Mouse (Mus musculus) layer of hippocampus, postnatal 25 days (tissue): ENCODE data around the gene Tead1. TPM values are rescaled to one million over a fixed set of nuclear protein-coding genes. Genes with fewer than 3 reads are reported as not detected.

Experiments
- DNase-seq, 2 experiments: peaks; one replicate each; pipeline ENCODE4 v3.0.0; 2022; ENCODE audit warnings: mixed read lengths in 2 of 2, low spot score in 1 of 2; ENCODE audit errors: extremely low spot score in 1 of 2
- total RNA-seq, 2 experiments: library from RNA; stranded (reverse); gene quantifications; 2 replicates each; pipeline ENCODE4 v1.2.3; 2021

Tead1 gene
- total RNA-seq, 2 experiments from 2014 or later = 19.6 to 28.6 TPM

GRCm38 (mm10) chr7:112764921-112765320 is 85.8 kb downstream of the Tead1 start:
- DNase-seq = no peak

- no peak for DNase-seq
Measured at GRCm38 (mm10) chr7:112769866-112770265, 90.7 kb downstream of the Tead1 start.

DNA sequence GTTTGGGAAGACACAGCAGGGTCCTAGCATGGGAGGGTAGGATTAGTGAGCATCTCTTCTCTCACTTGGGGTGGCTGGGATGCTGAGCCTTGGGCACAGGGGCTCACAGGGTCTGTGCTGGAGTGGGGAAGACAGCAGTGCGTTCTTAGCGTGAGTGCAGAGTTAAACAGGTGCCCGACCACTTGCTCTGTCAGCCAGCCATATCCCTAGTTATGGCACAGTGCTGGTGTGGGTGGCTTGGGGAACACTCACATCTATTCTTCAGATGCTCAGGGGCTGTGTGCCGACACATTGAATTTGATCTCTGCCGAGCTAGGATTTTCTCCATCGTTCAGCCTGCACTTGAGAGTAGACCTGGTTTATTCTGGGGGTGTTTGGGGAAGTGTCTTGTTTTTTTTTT is 92.3 kb downstream of the Tead1 start:
- DNase-seq = no peak

DNA sequence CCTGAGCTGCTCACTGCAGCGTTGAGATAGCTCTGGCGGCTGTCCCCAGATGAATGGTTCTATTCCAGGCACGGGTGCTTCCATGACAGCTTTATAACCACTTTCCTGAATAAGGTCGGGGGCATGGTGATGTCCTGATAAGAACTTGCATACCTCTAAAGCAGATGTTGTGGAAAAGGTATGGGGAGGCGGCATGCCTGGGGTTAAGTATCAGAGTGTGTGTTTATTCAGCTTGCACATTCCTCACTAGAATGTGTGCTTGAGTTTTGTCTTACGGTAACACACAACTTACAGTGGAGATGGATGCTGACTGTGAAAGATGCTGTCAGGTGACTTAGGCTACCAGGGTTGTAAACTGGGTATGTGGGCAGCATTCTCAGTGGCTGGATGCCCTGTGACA is 93.7 kb downstream of the Tead1 start:
- DNase-seq = no peak

DNA sequence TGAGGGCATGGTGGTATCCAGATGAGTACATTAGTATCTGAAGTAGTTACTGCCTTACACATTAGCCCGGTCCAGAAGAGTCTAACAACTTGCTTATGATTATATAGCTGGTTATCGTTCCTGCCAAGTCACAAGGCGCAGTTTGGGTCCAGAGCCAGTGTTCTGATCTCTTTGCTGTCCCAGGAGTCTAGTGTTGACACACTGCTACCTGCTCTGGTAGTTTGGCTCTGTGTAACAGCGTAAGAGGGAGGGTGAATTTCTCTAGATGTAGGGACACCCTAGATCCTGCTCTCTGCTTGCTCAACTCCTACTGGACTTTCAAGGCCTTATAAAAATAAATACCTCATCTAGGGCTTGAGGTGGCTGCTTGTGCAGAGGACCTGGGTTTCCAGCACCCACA is 94.5 kb downstream of the Tead1 start:
- no peak for DNase-seq

GRCm38 (mm10) chr7:112775816-112776215 is 96.7 kb downstream of the Tead1 start:
- no peak for DNase-seq

DNA sequence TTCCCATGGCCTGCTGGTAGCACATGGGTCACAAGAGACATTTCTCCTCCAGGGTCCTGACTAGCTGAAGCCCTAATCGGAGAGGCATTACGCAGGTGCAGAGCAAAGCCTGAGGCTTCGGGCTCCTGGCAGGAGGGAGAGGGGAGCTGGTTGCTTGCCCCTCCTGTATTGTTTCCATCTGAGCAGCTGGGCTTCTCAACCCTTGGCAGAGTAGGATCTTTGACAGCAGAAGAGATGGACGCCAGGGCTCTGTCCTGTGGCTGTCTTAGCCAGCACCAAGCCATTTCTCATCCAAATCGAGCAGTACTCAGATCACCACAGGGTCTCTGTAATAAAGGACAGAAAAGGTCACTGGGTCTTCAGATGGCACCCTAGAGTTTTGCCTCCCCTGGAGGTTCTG is 97.6 kb downstream of the Tead1 start:
- no peak for DNase-seq

- no peak for DNase-seq
Measured at GRCm38 (mm10) chr7:112779636-112780035, 100.5 kb downstream of the Tead1 start.

DNA sequence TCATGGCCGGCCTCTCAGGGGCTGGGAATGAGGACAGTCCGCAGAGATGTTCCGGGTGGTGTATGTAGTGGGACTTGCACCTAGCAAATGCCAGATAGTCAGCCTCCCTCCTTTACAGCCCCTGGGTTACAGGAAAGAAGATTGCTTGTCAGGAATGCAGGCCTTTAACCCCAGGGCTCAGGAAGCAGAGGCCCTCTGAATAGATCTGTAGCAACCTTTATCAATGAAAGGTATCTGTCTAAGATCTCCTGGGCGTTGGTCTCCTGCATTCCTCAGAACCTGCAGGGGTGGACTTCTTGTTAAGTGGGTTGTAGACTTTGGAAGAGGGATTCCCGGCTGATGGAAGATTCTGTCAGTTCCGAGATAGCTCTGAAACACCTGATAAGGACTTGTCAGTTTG is 101.8 kb downstream of the Tead1 start:
- no peak for DNase-seq

DNA sequence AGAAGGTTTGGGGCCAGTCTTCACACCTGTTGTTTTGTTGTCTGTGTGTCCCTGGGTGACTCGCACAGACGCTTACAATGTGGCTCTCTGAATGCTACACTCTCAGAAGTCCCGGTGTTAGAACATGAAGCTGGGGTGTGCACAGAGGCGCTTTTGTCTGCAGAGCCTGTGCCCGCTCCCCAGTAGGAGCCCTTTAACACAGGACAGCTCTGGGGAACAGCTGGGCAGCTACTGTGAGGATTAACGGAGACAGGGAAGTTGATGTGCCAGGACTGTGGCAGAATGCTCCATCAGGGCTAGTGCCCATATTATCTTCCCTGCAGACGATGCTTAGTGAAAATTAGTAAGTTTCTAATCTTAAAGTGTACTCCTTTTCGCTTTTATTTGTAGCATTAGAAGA is 102.9 kb downstream of the Tead1 start:
- DNase-seq = no peak

DNA sequence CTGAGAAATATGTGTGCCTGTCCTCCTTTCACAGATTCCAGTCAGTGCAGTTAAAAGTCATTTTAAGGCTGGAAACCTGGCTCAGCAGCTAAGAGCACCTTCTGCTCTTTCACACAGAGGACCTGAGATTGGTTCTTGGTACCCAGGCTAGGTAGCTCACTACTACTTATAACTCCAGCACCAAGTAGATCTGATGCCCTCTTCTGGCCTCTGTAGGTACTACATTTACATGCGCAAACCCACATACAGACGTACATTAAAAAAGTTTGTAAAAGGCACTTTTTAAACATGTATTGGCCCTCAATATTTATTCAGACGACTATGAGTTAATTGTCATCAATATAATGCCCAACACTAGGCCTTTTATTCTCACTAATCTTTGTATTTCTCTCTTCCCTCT is 105.2 kb downstream of the Tead1 start:
- no peak for DNase-seq

DNA sequence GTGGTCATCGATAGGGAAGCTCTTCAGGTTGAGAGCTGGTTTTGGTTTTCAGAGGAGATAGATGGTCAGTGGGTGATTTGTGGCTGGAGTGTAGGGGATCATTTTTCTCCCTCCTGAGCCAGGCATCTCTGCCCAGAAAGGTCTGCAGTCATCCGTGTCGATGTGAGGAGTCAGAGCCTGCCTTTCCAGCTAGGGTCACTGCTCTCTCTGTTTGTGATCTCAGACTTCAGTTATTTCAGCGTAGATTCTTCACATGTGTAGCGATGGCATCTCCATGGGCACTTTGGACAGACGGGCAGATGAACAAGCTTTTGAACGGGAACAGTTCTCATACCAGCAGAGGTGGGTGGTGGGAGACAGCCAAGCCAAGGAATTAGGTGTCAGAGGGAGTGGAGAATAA is 106.2 kb downstream of the Tead1 start:
- no peak for DNase-seq

GRCm38 (mm10) chr7:112786556-112787225 is 107.6 kb downstream of the Tead1 start:
- no peak for DNase-seq

GRCm38 (mm10) chr7:112787281-112787680 is 108.2 kb downstream of the Tead1 start:
- no peak for DNase-seq

DNA sequence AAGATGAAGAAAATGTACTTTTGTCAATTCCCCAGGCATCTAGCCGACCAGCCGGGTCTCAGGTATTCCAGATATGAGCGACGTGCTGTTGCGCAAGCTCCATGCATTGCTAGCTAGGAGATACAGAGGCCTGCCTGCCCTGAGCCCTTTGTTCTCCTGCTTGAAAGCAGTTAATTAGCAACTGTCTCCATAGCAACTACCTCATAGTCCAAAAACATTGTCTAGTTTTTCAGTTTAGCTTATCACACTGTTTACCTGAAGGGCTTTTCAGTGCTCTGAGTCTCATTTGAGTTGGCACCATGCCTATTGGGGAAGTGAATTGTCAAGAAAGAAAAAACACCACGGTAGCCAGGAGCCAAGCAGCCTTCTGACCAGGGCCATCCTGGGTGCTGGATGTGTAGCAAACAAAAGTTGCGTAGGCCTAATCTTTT is 109.2 kb downstream of the Tead1 start:
- DNase-seq = no peak

GRCm38 (mm10) chr7:112789693-112790092 is 110.6 kb downstream of the Tead1 start:
- no peak for DNase-seq

- DNase-seq = no peak
Measured at GRCm38 (mm10) chr7:112790334-112790733, 111.2 kb downstream of the Tead1 start.

DNA sequence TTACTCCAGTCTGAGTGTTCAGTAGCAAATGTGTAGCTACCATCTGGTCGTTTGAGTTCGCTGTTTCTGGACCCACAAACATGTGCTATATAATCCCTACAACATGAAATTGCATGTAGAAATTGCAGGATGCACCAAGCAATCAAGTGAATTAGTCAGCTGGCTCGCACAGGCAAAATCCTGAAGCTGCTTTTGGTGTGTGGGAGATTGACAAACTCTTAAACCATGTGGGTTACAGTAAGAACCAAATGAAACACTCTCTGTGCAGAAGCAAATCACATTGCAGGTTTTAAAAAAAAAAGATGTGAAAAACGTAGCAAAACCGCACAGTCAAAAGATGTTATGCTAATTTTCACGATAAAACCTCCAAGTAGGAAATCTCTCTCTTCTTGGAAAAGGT is 113.6 kb downstream of the Tead1 start:
- DNase-seq = no peak

DNA sequence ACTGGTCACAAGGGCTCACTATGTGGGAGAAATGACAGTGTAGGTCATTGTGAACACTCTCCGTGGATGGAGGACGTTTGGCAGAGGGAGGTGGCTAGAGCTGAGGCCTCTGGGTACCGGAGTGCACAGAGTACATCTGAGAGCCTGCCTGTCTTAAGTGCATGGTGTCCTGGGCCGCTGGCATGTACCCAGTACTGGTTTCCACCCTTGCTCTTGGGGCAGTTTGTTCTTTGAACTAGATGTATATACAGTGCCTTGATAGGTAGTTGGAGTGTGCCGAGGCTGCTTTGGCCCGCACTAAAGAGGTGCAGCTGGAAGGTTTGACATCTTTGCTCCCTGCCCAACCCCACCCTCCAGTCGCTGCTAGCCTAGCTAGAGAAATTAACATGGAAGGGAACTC is 114.8 kb downstream of the Tead1 start:
- no peak for DNase-seq

DNA sequence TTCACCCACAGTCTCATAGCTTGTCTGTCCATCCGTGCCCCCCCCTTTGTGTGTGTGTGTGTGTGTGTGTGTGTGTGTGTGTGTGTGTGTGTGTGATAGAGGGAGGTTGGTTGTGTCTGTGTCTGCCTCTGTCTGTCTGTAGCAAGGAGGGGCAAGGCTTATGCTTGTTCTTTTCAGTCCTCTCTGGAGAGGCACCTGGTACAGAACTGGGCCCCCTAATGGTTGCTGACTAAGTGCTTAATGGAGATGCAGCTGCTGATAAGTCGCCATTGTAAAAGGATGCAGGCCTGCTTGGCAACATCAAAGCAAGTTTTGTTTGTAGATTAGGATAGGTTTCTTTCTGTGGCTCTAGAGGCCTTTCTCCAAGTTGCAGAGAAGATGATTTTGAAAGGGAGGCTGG is 115.4 kb downstream of the Tead1 start:
- no peak for DNase-seq

DNA sequence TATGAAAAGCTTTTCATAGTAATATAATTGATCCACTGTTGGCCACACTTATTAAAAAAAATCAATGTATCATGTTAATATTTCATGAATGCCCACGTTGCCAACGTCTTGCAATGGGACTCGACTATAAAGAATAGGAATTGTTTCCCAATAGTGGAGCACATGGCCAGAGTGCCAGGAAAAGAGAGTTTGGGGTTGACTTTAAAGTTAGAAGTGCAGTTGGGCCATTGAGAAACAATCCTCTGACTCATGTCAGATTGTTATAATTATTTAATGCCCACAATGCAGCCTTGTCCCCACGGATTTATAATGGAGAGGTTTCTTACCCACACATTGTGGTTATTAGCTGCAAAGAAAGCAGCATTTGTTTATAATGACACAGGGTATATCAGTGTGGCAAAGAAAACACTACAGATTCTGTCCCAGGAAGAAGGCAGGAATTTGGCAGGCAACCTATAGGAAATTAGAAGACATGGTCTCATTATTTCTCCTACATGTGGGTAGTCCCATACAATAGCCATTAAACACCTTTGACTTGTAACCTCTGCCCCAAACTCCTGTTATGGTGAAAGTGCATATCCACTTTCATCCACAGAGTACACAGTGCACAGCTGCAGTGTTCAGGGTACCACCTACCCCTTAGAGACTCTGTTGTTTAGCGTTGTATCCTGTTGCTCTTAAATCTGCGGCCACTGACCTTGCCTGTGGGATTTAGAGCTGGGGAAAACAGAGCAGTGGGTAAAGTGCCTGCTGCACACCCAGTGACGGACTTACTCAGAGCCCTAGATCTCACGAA is 118.6 kb downstream of the Tead1 start:
- no peak for DNase-seq

GRCm38 (mm10) chr7:112801706-112802105 is 122.6 kb downstream of the Tead1 start:
- no peak for DNase-seq
